Mouse (Mus musculus) heart, embryonic 16.5 days (tissue): ENCODE data around the gene Cdkl3. TPM values are rescaled to one million over a fixed set of nuclear protein-coding genes. Genes with fewer than 3 reads are reported as not detected.

Experiments used
- ATAC-seq: fragments of 200-750 bp; cut with Nextera tagmentation; replicated peaks from 2 replicates; pipeline ENCODE4 v1.8.0; 2017; ENCODE audit warnings: moderate number of reproducible peaks; ENCODE audit not compliant: insufficient read depth, low FRiP score; ENCODE audit errors: extremely low read depth
- H3K27ac ChIP-seq: fragments of 300-500 bp; sonication (generic); 2 replicates; pipeline ENCODE4 v1.5.1; 2014; ENCODE audit warnings: mild to moderate bottlenecking, low read length, control low read depth, moderate library complexity
- H3K27me3 ChIP-seq: fragments of 300-500 bp; sonication (generic); 2 replicates; pipeline ENCODE4 v1.6.1; 2014; ENCODE audit warnings: low read length, mixed read lengths; ENCODE audit not compliant: control insufficient read depth, insufficient read depth
- H3K36me3 ChIP-seq: fragments of 300-500 bp; sonication (generic); 2 replicates; pipeline ENCODE4 v1.6.1; 2014; ENCODE audit not compliant: control insufficient read depth, insufficient read depth
- H3K4me1 ChIP-seq: fragments of 300-500 bp; sonication (generic); 2 replicates; pipeline ENCODE4 v1.6.1; 2014; ENCODE audit warnings: low read length, mixed read lengths; ENCODE audit not compliant: control insufficient read depth, insufficient read depth
- H3K4me2 ChIP-seq: fragments of 300-500 bp; sonication (generic); 2 replicates; pipeline ENCODE4 v1.6.1; 2014; ENCODE audit warnings: low read depth, mild to moderate bottlenecking, control low read depth, low read length
- H3K4me3 ChIP-seq: fragments of 300-500 bp; sonication (generic); 2 replicates; pipeline ENCODE4 v1.5.1; 2014; ENCODE audit warnings: mild to moderate bottlenecking, control low read depth, low read length
- H3K9ac ChIP-seq: fragments of 300-500 bp; sonication (generic); 2 replicates; pipeline ENCODE4 v1.6.1; 2014; ENCODE audit warnings: low read length, control low read depth
- H3K9me3 ChIP-seq: fragments of 300-500 bp; sonication (generic); replicated peaks from 2 replicates; pipeline ENCODE4 v1.6.1; 2016; ENCODE audit warnings: low read length; ENCODE audit not compliant: control insufficient read depth
- WGBS: fragments of 180-500 bp; shearing (Covaris S2); extraction: QIAGEN DNeasy Blood & Tissue Kit; methylation state at CpG from one replicate; pipeline ENCODE4 v1.1.7; 2014; 5-methylcytosine and 5-hydroxymethylcytosine counted together
- polyA plus RNA-seq: library from polyadenylated mRNA; unstranded; fragments of >200 nt; fragmentation: Nextera tagmentation; extraction: Ambion mirVana; gene quantifications from 2 replicates; pipeline ENCODE4 v1.2.1, GENCODE M21; 2015

Gene Cdkl3
- polyA plus RNA-seq, 1 experiment from 2014 or later, result 12.7 TPM

- H3K27ac ChIP-seq, result peak within 1 kb of the TSS; percentile 30; the same call in 1 of the 2 replicates
- no peaks in the 10 kb centered on the region for H3K9me3 ChIP-seq
- peaks cover 25% of the 10 kb centered on the region for H3K36me3 ChIP-seq
- H3K9ac ChIP-seq, result peak within 1 kb of the TSS; percentile 73
- no peaks in the 10 kb centered on the region for H3K27me3 ChIP-seq
- peak within 1 kb of the TSS; percentile 72 for H3K4me2 ChIP-seq
- peak; percentile 84 for ATAC-seq
- peak within 1 kb of the TSS; percentile 68 for H3K4me3 ChIP-seq
- H3K4me1 ChIP-seq, result peaks cover 5% of the 10 kb centered on the region; the same call in 1 of the 2 replicates
- 2% methylated on average over 63 of the region's 63 CpGs for whole genome bisulfite sequencing
Observed at GRCm38 (mm10) chr11:51967443-51968401, 36.3 kb upstream of the Cdkl3 start, which contains the start of gene Cdkn2aipnl. Gene Cdkn2aipnl, plus strand, starts transcription at chr11:51967661.

GRCm38 (mm10) chr11:51968896-51969295 lies 35.1 kb upstream of the Cdkl3 start:
- Histone ChIP-seq H3K36me3 (peaks cover 35% of the 10 kb centered on the region), H3K9ac (no peak overlapping the region), H3K27ac (no peak overlapping the region), H3K4me1 (peaks cover 5% of the 10 kb centered on the region; the same call in 1 of the 2 replicates), H3K27me3 (no peaks in the 10 kb centered on the region), H3K4me3 (no peak overlapping the region), H3K9me3 (0 out of 2 replicates have a peak, but pooled peaks cover 2% of the 10 kb centered on the region), H3K4me2 (peak overlapping the region; percentile 72; the same call in 1 of the 2 replicates)
- 90% methylated on average over 9 of the region's 9 CpGs for WGBS
- no peak for ATAC-seq

- peaks cover 36% of the 10 kb centered on the region for H3K36me3 ChIP-seq
- H3K9ac ChIP-seq, result no peak overlapping the region
- H3K4me1 ChIP-seq, result peaks cover 5% of the 10 kb centered on the region; the same call in 1 of the 2 replicates
- WGBS, result 93% methylated on average over 2 of the region's 2 CpGs
- no peak overlapping the region for H3K4me2 ChIP-seq
- 0 out of 2 replicates have a peak, but pooled peaks cover 2% of the 10 kb centered on the region for H3K9me3 ChIP-seq
- H3K27ac ChIP-seq, result no peak overlapping the region
- ATAC-seq, result no peak
- H3K27me3 ChIP-seq, result no peaks in the 10 kb centered on the region
- no peak overlapping the region for H3K4me3 ChIP-seq
Observed at GRCm38 (mm10) chr11:51969511-51969910, 34.5 kb upstream of the Cdkl3 start.

GRCm38 (mm10) chr11:51971644-51972043 lies 32.4 kb upstream of the Cdkl3 start:
- Histone ChIP-seq H3K9ac (no peak overlapping the region), H3K4me1 (peaks cover 9% of the 10 kb centered on the region), H3K27me3 (no peaks in the 10 kb centered on the region), H3K9me3 (0 out of 2 replicates have a peak, but pooled peaks cover 2% of the 10 kb centered on the region), H3K4me2 (no peak overlapping the region), H3K36me3 (peaks cover 43% of the 10 kb centered on the region), H3K27ac (no peak overlapping the region), H3K4me3 (no peak overlapping the region)
- 89% methylated on average over 6 of the region's 6 CpGs for WGBS
- no peak for ATAC-seq

GRCm38 (mm10) chr11:51999611-52000289 lies 4.3 kb upstream of the Cdkl3 start:
- Histone ChIP-seq H3K9me3 (no peaks in the 10 kb centered on the region), H3K36me3 (peaks cover 27% of the 10 kb centered on the region), H3K4me2 (peak overlapping the region; percentile 82), H3K27me3 (no peaks in the 10 kb centered on the region), H3K9ac (peak overlapping the region; percentile 97), H3K4me3 (peak overlapping the region; percentile 90), H3K27ac (peak overlapping the region; percentile 88), H3K4me1 (peaks cover 26% of the 10 kb centered on the region)
- ATAC-seq, result peak; percentile 12
- under 1% methylated on average over 29 of the region's 29 CpGs for WGBS

GRCm38 (mm10) chr11:52000290-52000962 lies 3.6 kb upstream of the Cdkl3 start, which contains the start of gene Ube2b:
Gene Ube2b, minus strand, starts transcription at chr11:52000762.
- Histone ChIP-seq H3K4me2 (peak within 1 kb of the TSS; percentile 82), H3K9ac (peak within 1 kb of the TSS; percentile 97), H3K36me3 (peaks cover 21% of the 10 kb centered on the region), H3K9me3 (no peaks in the 10 kb centered on the region), H3K4me1 (peaks cover 27% of the 10 kb centered on the region), H3K4me3 (peak within 1 kb of the TSS; percentile 90), H3K27me3 (no peaks in the 10 kb centered on the region), H3K27ac (peak within 1 kb of the TSS; percentile 88)
- ATAC-seq, result peak; percentile 74
- WGBS, result 0% methylated on average over 58 of the region's 63 CpGs

GRCm38 (mm10) chr11:52001341-52001740 lies 2.7 kb upstream of the Cdkl3 start:
- Histone ChIP-seq H3K4me2 (peak overlapping the region; percentile 51), H3K27me3 (no peaks in the 10 kb centered on the region), H3K4me1 (peaks cover 33% of the 10 kb centered on the region), H3K4me3 (no peak overlapping the region; the same call in 1 of the 2 replicates), H3K9me3 (no peaks in the 10 kb centered on the region), H3K27ac (peak overlapping the region; percentile 47), H3K9ac (no peak overlapping the region), H3K36me3 (peaks cover 11% of the 10 kb centered on the region)
- WGBS, result 62% methylated on average over 10 of the region's 10 CpGs
- no peak for ATAC-seq

- Histone ChIP-seq H3K9me3 (no peaks in the 10 kb centered on the region), H3K4me2 (no peak overlapping the region), H3K4me3 (no peak overlapping the region), H3K36me3 (peaks cover 10% of the 10 kb centered on the region), H3K9ac (no peak overlapping the region), H3K27ac (no peak overlapping the region), H3K27me3 (no peaks in the 10 kb centered on the region), H3K4me1 (peaks cover 33% of the 10 kb centered on the region)
- ATAC-seq, result no peak
- 89% methylated on average over 8 of the region's 8 CpGs for WGBS
Observed at GRCm38 (mm10) chr11:52001861-52002260, 2.2 kb upstream of the Cdkl3 start.
